Mouse (Mus musculus) embryo, embryonic 11.5 days (tissue): Measurements from ENCODE around the gene Gm5891.
"Not testable (repeated sequence)": the region's sequence is repeated elsewhere in the genome, so short reads cannot be mapped to it uniquely, and the experiment has no call there.

Experiments used
- DNase-seq: peaks from one replicate; pipeline ENCODE4 v3.0.0-alpha.2; 2012; ENCODE audit warnings: low read depth, low spot score

Gm5891 gene

DNA sequence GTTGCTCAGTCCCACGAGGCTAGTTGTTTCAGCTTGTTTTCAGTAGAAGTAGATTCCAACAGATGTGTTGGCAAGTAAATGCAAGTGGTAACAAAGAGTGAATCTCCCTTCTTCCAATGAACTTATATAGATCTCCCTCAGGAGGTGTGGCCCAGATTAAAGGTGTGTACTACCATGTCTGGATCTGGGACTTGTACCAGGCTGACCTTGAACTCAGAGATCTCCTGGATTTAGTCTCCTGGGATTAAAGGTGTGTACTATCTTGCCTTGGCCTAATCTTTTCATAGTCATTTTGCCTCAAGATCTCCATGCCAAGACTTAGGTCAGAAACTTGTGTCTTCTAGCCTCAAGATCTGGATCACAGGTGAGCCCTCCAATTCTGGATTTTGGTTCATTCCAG is at the start of gene Gm5891:
Gene Gm5891, minus strand, starts transcription at position 101 of the 400 bp plus-strand sequence.
- not testable (repeated sequence) for DNase-seq
